In the genomic region with DNA sequence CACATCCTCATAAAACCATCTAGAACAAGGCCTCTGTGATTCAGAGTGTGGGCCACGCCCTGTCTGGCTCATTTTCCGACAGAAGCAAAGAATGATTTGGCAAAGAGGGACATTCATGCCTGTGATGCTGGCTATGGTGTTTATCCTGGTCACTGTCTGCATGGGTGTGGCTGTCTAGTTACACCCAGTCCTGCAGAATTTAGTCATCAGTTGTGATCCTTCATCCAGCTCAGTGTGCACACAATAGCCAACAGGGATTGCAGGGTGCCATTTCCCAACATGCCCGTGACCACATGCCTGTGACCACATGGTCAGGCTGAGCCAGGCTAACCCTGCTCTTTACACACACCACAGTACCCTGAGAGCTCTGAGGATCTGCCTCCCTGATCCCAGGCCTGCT, we compare ENCODE assay signal across 12 mouse cellular contexts.
DNase-seq lines count a peak whose midpoint lies in the region; ATAC-seq and TF ChIP-seq lines count a peak whose summit lies in the region.
"Had no signal": no experiment of that assay in that cellular context is flagged by ENCODE, and none has a peak within 500 bp of the region (broad histone marks: within the 10 kb centered on the region; RNA-seq: fewer than 3 reads in every experiment).

No protein-coding gene starts in this region.

- H3K4me1 ChIP-seq in lung, adult 2 months (ENCODE audit: control insufficient read depth, insufficient read depth, low read length) = no peaks in the 10 kb centered on the region
- no peaks in the 10 kb centered on the region for H3K4me1 ChIP-seq in neural tube, embryonic 15.5 days
- H3K4me1 ChIP-seq: limb, embryonic 12.5 days had no signal

- ATAC-seq in neural tube, embryonic 15.5 days (ENCODE audit: low FRiP score) = no peak

- H3K9ac ChIP-seq in neural tube, embryonic 15.5 days (replicated peaks) = no peak overlapping the region
- H3K9ac ChIP-seq: limb, embryonic 12.5 days had no signal

- no peak for TF ChIP-seq CTCF in lung, adult 2 months (IDR thresholded peaks at IDR 0.05; ENCODE audit: insufficient read depth, low read length)

- H3K4me3 ChIP-seq in lung, adult 2 months (replicated peaks; ENCODE audit: extremely low read depth, low read depth, low read length) = no peak overlapping the region
- H3K4me3 ChIP-seq in neural tube, embryonic 15.5 days (replicated peaks) = no peak overlapping the region
- H3K4me3 ChIP-seq: erythroblast, embryonic 14.5 days; limb, embryonic 12.5 days had no signal

- no peaks in the 10 kb centered on the region for H3K27me3 ChIP-seq in neural tube, embryonic 15.5 days (replicated peaks)
- H3K27me3 ChIP-seq: limb, embryonic 12.5 days had no signal

- no peaks in the 10 kb centered on the region for H3K9me3 ChIP-seq in neural tube, embryonic 15.5 days (replicated peaks)
- H3K9me3 ChIP-seq: G1E; limb, embryonic 12.5 days had no signal

- no peak for TF ChIP-seq POLR2A in lung, adult 2 months (IDR thresholded peaks at IDR 0.05; ENCODE audit: borderline replicate concordance, extremely low read depth, low read depth, low read length)

- H3K36me3 ChIP-seq in neural tube, embryonic 15.5 days = no peaks in the 10 kb centered on the region
- H3K36me3 ChIP-seq: G1E; limb, embryonic 12.5 days had no signal

- 70% methylated on average over 3 of the region's 3 CpGs for WGBS in lung, adult 2 months
- 75% methylated on average over 3 of the region's 3 CpGs for WGBS in neural tube, embryonic 15.5 days

- H3K27ac ChIP-seq in neural tube, embryonic 15.5 days (replicated peaks) = no peak overlapping the region
- H3K27ac ChIP-seq: limb, embryonic 12.5 days had no signal

- no peak overlapping the region for H3K4me2 ChIP-seq in neural tube, embryonic 15.5 days
- H3K4me2 ChIP-seq: limb, embryonic 12.5 days had no signal

- DNase-seq in lung, postnatal 10 days = peak; percentile 18
- DNase-seq in lung, adult 2 months = no peak
- peak; percentile 82 for DNase-seq in adipocyte (ENCODE audit: low spot score)
- peak; percentile 25 for DNase-seq in gastrocnemius, postnatal 10 days
- peak; percentile 79 for DNase-seq in skeletal muscle tissue, adult 2 months (ENCODE audit: low read depth, low spot score)
- no peak for DNase-seq in thymus, postnatal 25 days
- no peak for DNase-seq in cerebellum, adult 9-11 months
- DNase-seq: cerebellum, postnatal 25 days had no signal

Comparison
In these comparisons a context has a peak if more than half of its experiments do, and no peak if none do; other contexts are left out.
1. DNase-seq: peak in lung, postnatal 10 days (single experiment), adipocyte (single experiment), gastrocnemius, postnatal 10 days (single experiment) and skeletal muscle tissue, adult 2 months (single experiment); none in lung, adult 2 months (single experiment), thymus, postnatal 25 days (single experiment) and cerebellum, adult 9-11 months (single experiment).